Mouse (Mus musculus) 3T3-L1 (cell line): ENCODE measurements around the gene Cryl1.

Source experiments
- DNase-seq: peaks from one replicate; pipeline ENCODE4 v3.0.0-alpha.2; 2015; ENCODE audit warnings: low read depth, low spot score

Cryl1 gene

GRCm38 (mm10) chr14:57234711-57235110, 163.6 kb downstream of the Cryl1 start:
- DNase-seq, result no peak

DNA sequence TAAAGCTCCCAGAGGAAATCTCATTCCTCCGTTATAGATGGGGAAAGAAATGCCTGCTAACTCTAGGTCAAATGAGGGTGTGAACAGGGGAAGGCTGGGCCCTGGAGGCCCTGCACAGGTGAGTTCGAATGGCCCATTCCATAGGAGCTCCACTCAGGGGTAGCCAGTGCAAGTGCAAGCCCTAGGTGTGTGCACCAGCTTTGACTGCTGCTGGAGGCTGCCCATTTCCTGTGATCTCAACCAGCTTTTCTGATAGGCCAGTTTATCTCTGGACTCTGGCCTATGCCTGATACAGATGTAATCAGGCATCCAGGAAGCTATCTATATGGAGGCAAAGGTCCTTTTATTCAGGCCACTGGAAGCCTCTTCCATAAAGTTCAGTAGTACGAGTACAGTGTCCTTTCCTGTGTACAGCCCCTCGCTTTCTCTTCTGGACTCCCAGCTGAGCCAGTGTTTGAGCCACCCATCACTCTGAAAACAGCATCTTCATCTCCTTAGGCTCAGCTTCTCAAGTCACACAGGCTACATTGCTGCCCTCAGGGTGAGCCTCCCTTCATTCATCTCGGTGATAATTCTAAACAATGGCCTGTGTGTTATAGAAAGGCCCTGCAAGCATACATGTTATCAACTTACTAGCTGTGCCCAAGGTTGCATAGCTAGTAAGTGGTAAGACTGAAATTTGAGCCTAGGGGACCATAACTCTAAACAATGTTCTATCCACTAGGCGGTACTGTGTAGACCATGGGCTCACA, 167.9 kb downstream of the Cryl1 start:
- DNase-seq, result no peak
